Mouse (Mus musculus): ENCODE measurements around the gene 4933427I04Rik.

4933427I04Rik gene

GRCm38 (mm10) chr4:123859379-123859778 is at the start of gene 4933427I04Rik:
TSS of gene 4933427I04Rik (plus strand) at chr4:123859679.
- DNase-seq (ENCODE audit: low read depth, low spot score) = no peak

- no peak for DNase-seq (ENCODE audit: low read depth, low spot score)
Observed at GRCm38 (mm10) chr4:123810475-123811295, 48.8 kb upstream of the 4933427I04Rik start.

GRCm38 (mm10) chr4:123812525-123812924 is 47.0 kb upstream of the 4933427I04Rik start:
- no peak for DNase-seq (ENCODE audit: low read depth, low spot score)

GRCm38 (mm10) chr4:123814030-123814501 is 45.4 kb upstream of the 4933427I04Rik start:
- DNase-seq (ENCODE audit: low read depth, low spot score) = no peak

GRCm38 (mm10) chr4:123819093-123819610 is 40.3 kb upstream of the 4933427I04Rik start:
- DNase-seq (ENCODE audit: low read depth, low spot score) = no peak

- DNase-seq (ENCODE audit: low read depth, low spot score) = no peak
Observed at GRCm38 (mm10) chr4:123842126-123842525, 17.4 kb upstream of the 4933427I04Rik start.

GRCm38 (mm10) chr4:123856888-123857287 is 2.6 kb upstream of the 4933427I04Rik start:
- no peak for DNase-seq (ENCODE audit: low read depth, low spot score)

- no peak for DNase-seq (ENCODE audit: low read depth, low spot score)
Observed at GRCm38 (mm10) chr4:123858090-123858489, 1.4 kb upstream of the 4933427I04Rik start.

- no peak for DNase-seq (ENCODE audit: low read depth, low spot score)
Observed at GRCm38 (mm10) chr4:123859803-123860202, 324 bp downstream of the 4933427I04Rik start.

- DNase-seq (ENCODE audit: low read depth, low spot score) = no peak
Observed at GRCm38 (mm10) chr4:123860621-123861020, 1.1 kb downstream of the 4933427I04Rik start.

GRCm38 (mm10) chr4:123893726-123894125 is 34.2 kb downstream of the 4933427I04Rik start:
- no peak for DNase-seq (ENCODE audit: low read depth, low spot score)

- DNase-seq (ENCODE audit: low read depth, low spot score) = no peak
Observed at GRCm38 (mm10) chr4:123894295-123894694, 34.8 kb downstream of the 4933427I04Rik start.

- DNase-seq (ENCODE audit: low read depth, low spot score) = peak; percentile 77
Observed at GRCm38 (mm10) chr4:123898696-123899095, 39.2 kb downstream of the 4933427I04Rik start.

- peak; percentile 6 for DNase-seq (ENCODE audit: low read depth, low spot score)
Observed at GRCm38 (mm10) chr4:123903432-123903831, 44.0 kb downstream of the 4933427I04Rik start.

GRCm38 (mm10) chr4:123904333-123905125 is 45.0 kb downstream of the 4933427I04Rik start, which contains the start of gene Mycbp:
TSS of gene Mycbp (plus strand) at chr4:123904832.
- DNase-seq (ENCODE audit: low read depth, low spot score) = peak; percentile 99

GRCm38 (mm10) chr4:123905126-123905668 is 45.7 kb downstream of the 4933427I04Rik start:
- DNase-seq (ENCODE audit: low read depth, low spot score) = no peak

GRCm38 (mm10) chr4:123911503-123911902 is 52.0 kb downstream of the 4933427I04Rik start:
- no peak for DNase-seq (ENCODE audit: low read depth, low spot score)

GRCm38 (mm10) chr4:123912431-123912830 is 53.0 kb downstream of the 4933427I04Rik start:
- DNase-seq (ENCODE audit: low read depth, low spot score) = no peak
